In genomic region chr12:21140153-21140552, GRCm38 (mm10) we compare ENCODE assay signal across 11 mouse cellular contexts.
DNase-seq lines count a peak whose midpoint lies in the region; ATAC-seq and TF ChIP-seq lines count a peak whose summit lies in the region.
"Had no signal": no experiment of that assay in that cellular context is flagged by ENCODE, and none has a peak within 500 bp of the region (broad histone marks: within the 10 kb centered on the region; RNA-seq: fewer than 3 reads in every experiment).

No protein-coding gene starts in this region.

- H3K4me1 ChIP-seq in stomach, embryonic 16.5 days (ENCODE audit: control insufficient read depth, insufficient read depth, low read length) = peaks cover 36% of the 10 kb centered on the region
- H3K4me1 ChIP-seq in stomach, postnatal 0 days (replicated peaks; ENCODE audit: control insufficient read depth, insufficient read depth) = peaks cover 10% of the 10 kb centered on the region

- H3K27me3 ChIP-seq in stomach, embryonic 16.5 days (ENCODE audit: control insufficient read depth, insufficient read depth, low read length) = no peaks in the 10 kb centered on the region
- H3K27me3 ChIP-seq in stomach, postnatal 0 days (ENCODE audit: control insufficient read depth, insufficient read depth, low read length) = no peaks in the 10 kb centered on the region
- H3K27me3 ChIP-seq: embryonic facial prominence, embryonic 13.5 days had no signal

- no peak overlapping the region for H3K27ac ChIP-seq in stomach, embryonic 16.5 days (ENCODE audit: low read length)
- H3K27ac ChIP-seq in stomach, postnatal 0 days (replicated peaks) = no peak overlapping the region
- H3K27ac ChIP-seq: embryonic facial prominence, embryonic 13.5 days; kidney, postnatal 0 days; macrophage had no signal

- 91% methylated on average over 14 of the region's 14 CpGs for WGBS in stomach, embryonic 16.5 days
- 93% methylated on average over 14 of the region's 14 CpGs for WGBS in stomach, postnatal 0 days

- no peak for TF ChIP-seq CTCF in stomach, postnatal 0 days (IDR thresholded peaks at IDR 0.05; ENCODE audit: low read depth)

- H3K9ac ChIP-seq in stomach, embryonic 16.5 days (ENCODE audit: low read length) = 0 out of 2 replicates have a peak overlapping the region, but pooled peaks have one; percentile 3
- no peak overlapping the region for H3K9ac ChIP-seq in stomach, postnatal 0 days (ENCODE audit: low read length)
- H3K9ac ChIP-seq: embryonic facial prominence, embryonic 13.5 days had no signal

- ATAC-seq in cerebellum, adult (ENCODE audit: insufficient number of reproducible peaks, low FRiP score, low TSS enrichment) = peak; percentile 21; the same call in 1 of the 2 replicates
- no peak for ATAC-seq in stomach, embryonic 16.5 days (ENCODE audit: insufficient read depth, low FRiP score)
- ATAC-seq in stomach, postnatal 0 days (ENCODE audit: low FRiP score, low TSS enrichment) = no peak

- TF ChIP-seq EP300 in stomach, postnatal 0 days (optimal IDR thresholded peaks at IDR 0.05) = no peak

- no peak overlapping the region for H3K4me3 ChIP-seq in stomach, embryonic 16.5 days (replicated peaks; ENCODE audit: low read length)
- no peak overlapping the region for H3K4me3 ChIP-seq in stomach, postnatal 0 days (ENCODE audit: low read depth, low read length)
- H3K4me3 ChIP-seq: embryonic facial prominence, embryonic 13.5 days had no signal

- no peaks in the 10 kb centered on the region for H3K9me3 ChIP-seq in stomach, embryonic 16.5 days (replicated peaks; ENCODE audit: control insufficient read depth, low read length)
- no peaks in the 10 kb centered on the region for H3K9me3 ChIP-seq in stomach, postnatal 0 days (ENCODE audit: control insufficient read depth, low read length)
- H3K9me3 ChIP-seq: embryonic facial prominence, embryonic 13.5 days had no signal

- DNase-seq in cerebellum, postnatal 14 days = no peak
- no peak for DNase-seq in stomach, postnatal 0 days (ENCODE audit: low spot score)
- DNase-seq in left cerebral cortex, adult 9 months (ENCODE audit: low spot score in 2 of 2) = peak; percentile 39 to 78
- no peak for DNase-seq in yolk sac, embryonic 10.5 days (ENCODE audit: low spot score)
- DNase-seq in lung, adult 18-20 months = no peak
- DNase-seq in kidney, postnatal 14 days = no peak

- no peaks in the 10 kb centered on the region for H3K36me3 ChIP-seq in stomach, embryonic 16.5 days (ENCODE audit: control insufficient read depth, insufficient read depth, low read length)
- H3K36me3 ChIP-seq in stomach, postnatal 0 days (ENCODE audit: control insufficient read depth, insufficient read depth, low read length) = no peaks in the 10 kb centered on the region

- no peak overlapping the region for H3K4me2 ChIP-seq in stomach, embryonic 16.5 days (ENCODE audit: low read depth, low read length)
- no peak overlapping the region for H3K4me2 ChIP-seq in stomach, postnatal 0 days (replicated peaks; ENCODE audit: low read depth)
- H3K4me2 ChIP-seq: embryonic facial prominence, embryonic 13.5 days had no signal

Comparison
In these comparisons a context has a peak if more than half of its experiments do, and no peak if none do; other contexts are left out.
1. DNase-seq: peak in left cerebral cortex, adult 9 months (2 of 2); none in cerebellum, postnatal 14 days (0 of 2), stomach, postnatal 0 days (single experiment), yolk sac, embryonic 10.5 days (single experiment), lung, adult 18-20 months (0 of 2) and kidney, postnatal 14 days (single experiment).